Mouse (Mus musculus) lung, adult 2 months (tissue): ENCODE measurements around the gene Myo3b.

Experiments used
- CTCF ChIP-seq: fragments of 200-500 bp; IDR thresholded peaks from 2 replicates; pipeline ENCODE4 v1.5.1; 2011; ENCODE audit warnings: mild to moderate bottlenecking, low read length, control low read depth; ENCODE audit not compliant: insufficient read depth
- POLR2A ChIP-seq: fragments of 200-500 bp; IDR thresholded peaks from 2 replicates; pipeline ENCODE4 v1.6.1; 2011; ENCODE audit warnings: low read depth, mild to moderate bottlenecking, control low read depth, low read length, borderline replicate concordance; ENCODE audit errors: extremely low read depth

DNA sequence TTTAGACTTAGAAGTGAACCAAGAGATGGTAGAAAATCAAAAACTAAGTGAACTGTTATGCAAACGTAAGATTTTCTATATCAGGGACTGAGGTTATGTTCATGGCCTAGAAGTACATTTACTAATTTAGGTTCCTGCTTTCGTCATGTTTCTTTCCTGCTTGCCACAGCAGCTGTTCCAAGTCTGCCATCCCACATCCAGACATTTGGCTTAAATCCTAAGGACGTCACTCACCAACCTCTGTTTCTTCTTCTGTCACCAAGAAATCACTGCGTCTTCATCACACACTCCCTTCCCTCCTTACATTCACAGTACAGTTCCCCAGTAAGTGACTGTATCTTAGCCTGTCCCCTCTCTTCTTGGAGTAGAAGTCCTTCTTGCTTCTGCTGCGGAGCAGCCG, 49.7 kb upstream of the Myo3b start:
- TF ChIP-seq CTCF (no peak), POLR2A (no peak)
